Mouse (Mus musculus): ENCODE results near the gene Gm32802. TPM values are rescaled to one million over a fixed set of nuclear protein-coding genes. Genes with fewer than 3 reads are reported as not detected.
"Not testable (repeated sequence)": the region's sequence is repeated elsewhere in the genome, so short reads cannot be mapped to it uniquely, and the experiment has no call there.

The Gm32802 gene
- total RNA-seq (2021) = under 1 TPM; 0.43 to 0.59 TPM
- long read RNA-seq, experiment 1 = 0 reads
- long read RNA-seq, experiment 2 = 0 reads

DNA sequence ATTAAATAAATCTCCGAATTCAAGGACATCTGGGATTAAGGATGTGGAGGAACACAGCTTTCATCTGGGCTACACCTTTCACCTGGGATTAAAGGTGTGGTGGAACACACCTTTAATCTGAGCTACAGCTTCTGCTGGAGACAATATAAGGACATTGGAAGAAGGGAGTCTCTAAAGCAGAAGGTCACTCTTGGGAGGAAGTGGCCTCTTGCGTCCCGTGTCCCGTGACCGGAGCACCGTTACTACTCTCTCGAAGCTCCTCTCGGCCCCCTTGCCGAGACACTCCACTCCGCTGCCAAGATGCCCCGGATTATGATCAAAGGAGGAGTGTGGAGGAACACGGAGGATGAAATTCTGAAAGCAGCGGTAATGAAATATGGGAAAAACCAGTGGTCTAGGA, at the start of gene Gm32802:
Gene Gm32802, plus strand, starts transcription at position 301 of the 400 bp plus-strand sequence.
- DNase-seq; intact Hi-C loops (cut with DNase I): not testable (repeated sequence)

DNA sequence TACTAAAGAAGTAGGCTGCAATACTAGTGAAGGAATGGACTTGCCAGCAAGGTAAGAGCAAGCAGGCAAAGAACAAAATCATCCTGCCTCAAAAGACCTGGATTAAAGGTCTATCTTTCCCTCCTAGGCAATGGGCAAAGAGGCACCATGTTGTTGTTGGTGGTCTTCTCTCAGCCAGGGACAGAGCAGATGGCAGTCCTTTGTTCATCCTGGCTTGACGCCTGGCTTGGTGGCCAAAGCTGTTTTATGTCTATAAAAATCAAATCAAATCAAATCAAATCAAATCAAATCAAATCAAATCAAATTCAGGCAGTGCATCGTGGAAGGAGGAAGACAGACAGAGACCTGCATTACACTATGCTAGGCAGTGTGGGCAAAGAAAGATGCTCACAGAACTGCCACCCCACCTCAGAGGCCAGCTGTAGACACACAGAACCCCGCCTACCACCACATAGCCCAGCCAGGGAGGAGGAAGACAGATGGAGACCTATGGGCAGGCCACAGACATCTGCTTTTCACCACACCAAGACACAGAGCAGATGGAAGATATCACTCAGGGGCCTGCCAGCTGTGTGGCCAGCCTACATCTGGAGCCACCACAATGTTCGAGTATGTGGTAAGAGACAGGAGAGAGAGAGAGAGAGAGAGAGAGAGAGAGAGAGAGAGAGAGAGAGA, 42.6 kb upstream of the Gm32802 start:
- DNase-seq; intact Hi-C loops (cut with DNase I): not testable (repeated sequence)

GRCm38 (mm10) chr10:118227629-118228028, 30.9 kb upstream of the Gm32802 start:
- intact Hi-C loops (cut with DNase I); DNase-seq: not testable (repeated sequence)

- DNase-seq; intact Hi-C loops (cut with DNase I): not testable (repeated sequence)
Observed at GRCm38 (mm10) chr10:118232607-118233006, 25.9 kb upstream of the Gm32802 start.

- DNase-seq = not testable (repeated sequence)
Observed at GRCm38 (mm10) chr10:118240680-118241079, 17.8 kb upstream of the Gm32802 start, which contains the start of gene Gm32717. TSS of gene Gm32717 (minus strand) at chr10:118240780.

DNA sequence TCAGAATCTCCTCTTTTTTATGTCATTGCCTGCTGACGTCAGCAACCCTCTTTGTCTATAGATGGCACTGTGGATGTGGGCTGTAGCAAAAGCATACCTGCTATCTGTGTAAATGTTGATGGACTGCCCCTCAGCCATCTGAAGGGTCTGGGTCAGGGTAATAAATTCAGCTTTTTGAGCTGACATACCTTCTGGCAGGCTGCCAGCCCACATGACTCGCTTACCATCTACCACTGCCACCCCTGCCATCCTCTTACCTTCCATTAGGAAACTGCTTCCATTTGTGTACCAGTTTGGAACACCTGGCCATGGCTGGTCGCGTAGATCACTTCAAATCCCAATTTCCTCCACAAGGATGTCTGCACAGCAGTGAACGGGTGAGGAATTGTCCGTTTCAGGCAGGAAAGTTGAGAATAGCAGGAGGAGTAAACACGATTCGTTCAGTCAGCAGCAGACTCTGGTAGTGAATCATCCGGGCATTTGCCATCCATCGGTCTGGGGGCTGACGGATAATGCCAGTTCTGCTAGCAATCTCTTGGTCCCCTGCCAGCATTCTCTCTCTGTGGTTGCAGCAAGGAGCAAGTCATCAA, 9.4 kb upstream of the Gm32802 start:
- intact Hi-C loops (cut with DNase I) = not testable (repeated sequence)

More at GRCm38 (mm10) chr10:118240680-118241079, 17.8 kb upstream of the Gm32802 start, which contains the start of gene Gm32717:
- intact Hi-C loops (cut with DNase I) = not testable (repeated sequence)

DNA sequence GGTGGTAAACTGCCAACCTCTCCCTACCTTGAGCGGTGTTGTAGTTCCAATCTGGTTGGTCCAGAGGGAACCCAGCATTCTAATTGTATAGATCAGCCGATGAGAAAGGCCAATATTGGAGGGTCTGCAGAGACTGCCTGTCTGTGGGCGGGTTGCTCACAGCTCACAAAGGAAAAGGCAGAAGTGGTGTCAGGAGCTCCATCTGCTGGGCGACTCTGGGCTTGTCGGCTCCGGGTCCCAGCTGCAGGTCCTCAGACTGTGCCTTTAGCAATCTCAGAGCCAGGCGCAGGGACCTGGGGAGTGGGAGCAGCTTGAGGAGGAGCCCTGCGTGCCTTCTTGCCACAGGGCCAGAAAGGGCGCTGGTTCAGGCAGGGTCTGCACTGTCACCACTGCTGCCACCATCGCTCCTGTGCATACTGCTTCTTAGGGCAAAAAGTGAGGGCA, 7.6 kb upstream of the Gm32802 start:
- intact Hi-C loops (cut with DNase I) = no loop called here
- DNase-seq = peak in 1 of 2 experiments; percentile 8

More for the DNA sequence above, 9.4 kb upstream of the Gm32802 start:
- not testable (repeated sequence) for DNase-seq

- DNase-seq; intact Hi-C loops (cut with DNase I): not testable (repeated sequence)
Observed at GRCm38 (mm10) chr10:118268812-118269211, 10.3 kb downstream of the Gm32802 start.

DNA sequence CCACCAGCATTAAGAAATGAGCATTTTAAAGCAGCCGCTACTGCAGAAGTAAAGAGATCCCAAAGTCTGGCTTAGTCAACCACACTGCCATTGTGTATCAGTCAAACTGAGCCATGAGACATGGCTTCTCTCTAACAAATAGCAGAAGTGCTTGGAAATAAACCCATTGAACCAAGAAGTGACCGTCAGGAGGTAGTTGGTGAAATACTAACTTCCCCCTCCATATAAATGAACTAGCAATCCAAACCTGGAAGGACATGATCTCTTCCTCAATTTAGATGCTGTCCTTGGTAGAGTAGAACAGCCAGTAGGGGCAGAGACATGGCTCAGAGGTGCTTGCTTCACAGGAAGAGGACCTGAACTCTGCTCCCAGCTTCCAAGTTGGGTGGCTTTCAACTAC, 12.9 kb downstream of the Gm32802 start:
- intact Hi-C loops (cut with DNase I); DNase-seq: not testable (repeated sequence)

DNA sequence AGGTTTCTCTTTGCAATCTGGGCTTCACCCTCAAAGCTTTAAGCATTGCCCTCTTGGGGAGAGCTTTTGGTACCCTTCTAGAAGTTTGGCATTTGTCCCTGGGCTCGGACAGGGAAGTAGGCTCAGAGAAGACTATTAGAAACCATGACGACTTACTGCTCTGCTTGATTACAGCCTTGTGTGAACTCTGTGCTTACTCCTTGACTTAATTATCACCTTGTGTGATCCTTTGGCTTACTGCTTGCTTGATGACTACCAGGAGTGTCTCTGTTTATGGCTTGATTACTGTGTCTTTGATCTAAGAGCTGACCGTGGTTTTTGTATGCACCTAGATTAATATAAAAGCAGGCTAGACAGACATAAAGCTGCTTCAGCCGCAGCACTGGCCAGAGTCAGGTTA, 19.6 kb downstream of the Gm32802 start:
- intact Hi-C loops (cut with DNase I); DNase-seq: not testable (repeated sequence)

DNA sequence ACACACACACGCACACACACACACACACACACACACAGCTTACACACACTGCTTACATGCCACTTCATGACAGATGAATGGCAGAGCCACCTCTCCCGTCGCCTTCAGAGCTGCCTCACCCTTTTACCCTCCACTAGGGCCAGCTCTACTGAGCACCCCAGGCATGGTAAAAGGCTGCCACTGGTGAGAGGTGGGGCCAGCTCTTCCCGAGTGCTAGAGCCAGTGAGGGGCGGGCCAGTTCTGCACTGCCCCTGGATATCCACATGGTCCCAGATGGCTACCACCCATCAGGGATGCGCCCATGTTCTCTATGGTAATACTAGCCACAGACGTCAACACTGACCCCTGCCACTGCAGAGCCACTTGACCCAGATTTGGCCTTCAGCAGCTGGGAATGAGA, 24.1 kb downstream of the Gm32802 start:
- intact Hi-C loops (cut with DNase I); DNase-seq: not testable (repeated sequence)

- DNase-seq; intact Hi-C loops (cut with DNase I): not testable (repeated sequence)
Observed at GRCm38 (mm10) chr10:118283016-118283415, 24.5 kb downstream of the Gm32802 start.

DNA sequence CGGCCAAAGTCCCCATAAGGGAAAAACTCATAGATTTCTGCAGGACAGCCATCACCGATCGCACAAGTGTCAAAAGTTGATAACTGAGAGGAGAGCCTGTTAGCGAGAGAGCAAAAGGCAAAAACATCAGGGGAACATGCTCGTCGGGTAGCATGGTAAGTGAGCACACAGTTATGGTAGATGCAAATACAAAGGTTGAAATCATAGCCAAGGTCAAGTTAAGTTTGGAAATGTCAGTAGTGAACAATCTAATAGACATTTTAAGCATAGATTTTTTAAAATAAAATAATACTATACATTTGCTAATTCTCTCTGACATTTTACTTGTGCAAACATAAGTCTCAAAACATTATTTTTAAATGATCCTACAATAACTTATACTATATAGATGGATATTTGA, 36.5 kb downstream of the Gm32802 start, which contains the start of gene Iltifb:
Gene Iltifb, minus strand, starts transcription at position 101 of the 400 bp plus-strand sequence.
- intact Hi-C loops (cut with DNase I) = no loop called here
- DNase-seq = no peak

- intact Hi-C loops (cut with DNase I) = not testable (repeated sequence)
Observed at GRCm38 (mm10) chr10:118302133-118302532, 43.6 kb downstream of the Gm32802 start.

More at GRCm38 (mm10) chr10:118302133-118302532, 43.6 kb downstream of the Gm32802 start:
- DNase-seq = not testable (repeated sequence)

Other genes starting within 250 kb of the Gm32802 start
- 1 to 10 TPM; 4.5 to 5.2 TPM for gene Mdm1, start 116.9 kb upstream of the Gm32802 start, total RNA-seq (2021)
- not detected for gene Il22, start 53.7 kb upstream of the Gm32802 start, total RNA-seq (2021)
- gene Gm32717, start 17.9 kb upstream of the Gm32802 start, total RNA-seq (2021) = under 1 TPM; 0.43 to 0.59 TPM
- gene Iltifb, start 36.4 kb downstream of the Gm32802 start, total RNA-seq (2021) = not detected
- not detected for gene Gm9040, start 68.3 kb downstream of the Gm32802 start, total RNA-seq (2021)
- gene Gm9044, start 73.7 kb downstream of the Gm32802 start, total RNA-seq (2021) = not detected
- not detected for gene Gm9045, start 79.1 kb downstream of the Gm32802 start, total RNA-seq (2021)
- gene Gm9046, start 84.6 kb downstream of the Gm32802 start, total RNA-seq (2021) = not detected
- gene Gm9048, start 90.0 kb downstream of the Gm32802 start, total RNA-seq (2021) = not detected
- not detected for gene Gm9049, start 95.4 kb downstream of the Gm32802 start, total RNA-seq (2021)
- not detected for gene Ifng, start 182.4 kb downstream of the Gm32802 start, total RNA-seq (2021)